Mouse (Mus musculus) G1E (cell line): ENCODE measurements at regions not wholly inside any gene's neighbourhood (a gene's known extent, or its start where the extent isn't known, plus 50 kb on each side); places are given as distances from the start of the nearest gene placed in this dataset.

Source experiments
- CTCF ChIP-seq: IDR thresholded peaks from 2 replicates; pipeline ENCODE4 v1.5.1; 2012; ENCODE audit warnings: low read depth, low read length, inconsistent platforms, mixed read lengths
- GATA1 ChIP-seq: IDR thresholded peaks from 2 replicates; pipeline ENCODE4 v1.6.1; 2012; ENCODE audit warnings: borderline replicate concordance, low read length, inconsistent platforms, mixed read lengths
- TAL1 ChIP-seq: conservative IDR thresholded peaks from 2 replicates; pipeline ENCODE4 v1.6.1; 2012; ENCODE audit warnings: low read depth, low read length, inconsistent platforms, mixed read lengths

GRCm38 (mm10) chr1:34701436-34701835, 122.0 kb downstream of the Amer3 start:
- TF ChIP-seq CTCF = no peak
- TF ChIP-seq TAL1 = no peak
- TF ChIP-seq GATA1 = no peak
